Mouse (Mus musculus) retina, postnatal 7 days (tissue): ENCODE measurements at regions not wholly inside any gene's neighbourhood (a gene's known extent, or its start where the extent isn't known, plus 50 kb on each side); places are given as distances from the start of the nearest gene placed in this dataset.
"Not testable (repeated sequence)": the region's sequence is repeated elsewhere in the genome, so short reads cannot be mapped to it uniquely, and the experiment has no call there.

Experiments used
- DNase-seq: peaks from one replicate; pipeline ENCODE4 v3.0.0-alpha.2; 2012; ENCODE audit warnings: low read depth, low spot score

DNA sequence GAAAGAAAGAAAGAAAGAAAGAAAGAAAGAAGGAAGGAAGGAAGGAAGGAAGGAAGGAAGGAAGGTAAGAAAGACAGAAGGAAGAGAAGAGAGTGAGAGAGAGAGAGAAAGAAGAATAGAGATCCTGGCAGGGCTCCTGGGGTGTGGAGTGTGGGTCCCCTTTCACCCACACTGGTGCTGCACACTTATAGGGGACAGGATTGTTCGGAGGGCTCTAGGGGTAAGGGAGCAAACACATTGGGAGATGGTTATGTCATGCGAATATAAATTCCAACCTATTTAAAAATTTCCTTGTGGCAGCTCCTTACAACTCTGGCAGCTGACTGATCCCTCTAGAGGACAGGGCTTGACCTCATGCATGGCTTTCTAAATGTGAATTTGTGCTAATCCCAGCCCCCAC lies 286.5 kb downstream of the Fgf9 start:
- DNase-seq: no peak

DNA sequence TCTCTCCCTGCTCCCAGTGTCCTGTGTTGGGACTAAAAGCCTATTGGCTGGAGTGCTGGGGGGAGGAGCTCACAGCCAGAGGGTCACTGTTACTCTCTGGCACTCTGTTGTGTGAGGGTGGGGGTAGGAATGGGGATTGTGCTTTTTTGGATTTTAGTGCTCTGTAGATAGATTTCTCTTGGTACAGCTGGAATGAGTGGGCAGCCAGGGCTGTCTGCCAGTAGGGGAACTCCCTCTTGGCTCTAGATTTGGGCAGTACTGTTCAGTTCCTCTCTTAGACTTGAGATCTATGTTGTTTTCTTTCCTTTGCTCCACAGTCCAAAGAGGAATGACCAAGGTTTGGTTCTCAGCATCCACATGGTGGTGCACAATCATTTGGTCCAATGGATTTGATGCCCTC lies 282.6 kb downstream of the Fgf9 start:
- DNase-seq: no peak

DNA sequence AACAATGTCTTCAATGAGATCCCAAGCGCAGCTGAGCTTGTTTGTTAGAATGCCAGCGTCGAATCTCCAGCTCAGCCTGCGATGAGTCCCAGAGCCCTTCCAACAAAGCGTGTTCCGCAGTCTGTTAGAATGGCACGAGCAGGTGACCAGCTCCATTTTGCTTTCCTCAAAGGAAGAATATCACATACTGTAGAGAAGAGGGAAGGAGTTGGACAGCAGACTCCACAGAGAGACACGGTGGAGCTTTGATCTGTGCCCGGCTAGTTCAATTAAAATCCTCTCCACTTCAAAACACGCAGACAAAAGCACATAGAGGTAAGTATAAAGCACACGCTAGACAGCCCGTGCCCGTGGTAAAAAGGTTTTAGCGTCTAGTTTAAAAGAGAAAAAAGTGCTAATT lies 265.8 kb downstream of the Fgf9 start:
- no peak for DNase-seq

DNA sequence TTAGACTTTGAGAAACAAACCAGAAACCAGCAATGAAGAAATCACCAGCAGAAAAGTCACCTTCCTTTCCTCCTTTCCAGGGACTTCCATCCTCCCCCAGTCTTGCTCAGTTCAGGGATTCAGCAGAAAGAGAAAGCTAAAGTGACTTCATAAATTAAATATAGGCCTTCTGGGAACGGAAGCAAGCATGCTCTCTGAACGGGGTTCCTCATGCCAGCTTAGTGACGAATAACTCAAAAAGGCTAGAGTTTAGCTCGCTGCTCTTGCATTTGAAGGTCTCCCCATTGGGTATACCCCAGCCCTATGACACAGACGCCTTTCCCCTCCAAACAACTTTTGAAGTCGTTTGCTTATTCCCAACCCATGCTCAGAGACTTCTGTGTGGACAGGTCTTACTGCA lies 252.8 kb downstream of the Fgf9 start:
- no peak for DNase-seq

DNA sequence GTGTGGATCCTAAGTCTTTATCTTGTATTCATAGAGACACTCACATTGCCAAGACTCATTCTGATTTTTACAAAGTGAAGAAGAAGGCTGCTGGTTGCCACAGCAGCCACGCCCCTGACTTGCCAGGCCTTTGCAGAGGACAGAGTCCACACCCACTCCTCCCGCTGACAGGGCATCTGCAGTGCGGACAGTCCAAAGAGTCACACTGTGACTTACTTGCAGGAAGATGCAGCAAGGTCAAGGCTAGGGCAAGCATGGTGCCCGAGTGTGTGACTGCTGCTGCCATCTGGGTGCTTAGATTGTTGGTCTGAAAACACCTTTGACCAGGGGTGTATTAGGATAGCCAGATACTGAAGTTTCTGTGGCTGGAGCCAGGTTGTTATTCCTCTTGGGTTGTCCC lies 252.1 kb downstream of the Fgf9 start:
- DNase-seq: no peak

DNA sequence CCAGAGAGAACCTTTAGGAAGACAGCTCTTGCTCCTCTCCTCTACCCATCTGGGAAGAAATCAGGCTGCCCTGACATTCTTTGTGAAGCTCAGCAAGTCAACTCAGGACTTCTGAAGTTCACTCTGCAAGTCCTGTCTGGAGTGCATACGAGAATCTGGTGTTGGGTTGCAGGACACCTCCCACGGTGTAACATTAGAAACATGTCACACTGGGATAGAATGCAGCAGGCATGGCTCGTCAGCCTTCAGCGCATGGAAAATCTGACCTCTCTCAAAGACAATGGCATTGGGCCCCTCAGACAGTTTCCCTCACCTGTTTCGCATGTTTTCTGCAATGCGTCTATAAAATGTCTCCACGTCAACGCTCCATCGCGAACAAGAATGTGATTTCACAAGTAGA lies 251.5 kb downstream of the Fgf9 start:
- DNase-seq: no peak

DNA sequence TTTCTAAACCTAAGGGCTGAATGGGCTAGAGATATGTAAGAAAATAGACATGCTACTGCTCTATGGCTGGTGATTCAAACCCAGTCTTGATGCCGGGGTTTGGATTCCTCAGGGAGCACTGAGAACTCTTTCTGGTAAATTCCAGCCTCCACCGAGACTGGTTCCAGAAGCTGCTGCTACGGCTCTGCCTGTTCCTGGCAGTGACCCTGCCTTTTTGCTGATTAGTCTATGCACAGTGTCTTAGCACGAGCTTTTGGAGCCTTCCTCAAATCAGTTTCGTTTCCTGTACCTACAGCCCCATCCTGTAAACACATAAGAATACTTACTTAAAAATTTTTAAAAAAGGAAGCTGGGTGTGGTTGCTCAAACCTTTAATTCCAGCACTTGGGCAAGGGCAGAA lies 250.9 kb downstream of the Fgf9 start:
- DNase-seq: no peak

DNA sequence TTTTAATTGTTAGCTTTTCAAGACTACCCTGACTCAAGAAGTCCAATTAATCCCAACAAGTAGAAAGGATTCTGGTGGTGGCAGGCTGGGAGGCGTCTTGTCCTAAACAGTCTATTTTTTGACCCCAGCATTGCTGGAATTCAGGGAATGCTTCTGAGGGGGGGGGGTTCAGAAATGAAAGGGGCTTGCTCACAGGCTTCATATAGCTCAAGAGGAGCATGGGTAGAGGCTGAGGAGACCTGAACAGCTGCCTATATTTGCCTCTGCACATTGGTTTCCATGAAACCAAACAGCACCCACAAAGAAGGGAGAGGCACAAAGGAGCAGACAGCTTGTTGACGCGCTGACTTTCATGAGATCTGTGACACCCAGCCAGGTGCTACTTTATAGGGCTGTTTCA lies 247.3 kb downstream of the Fgf9 start:
- no peak for DNase-seq

DNA sequence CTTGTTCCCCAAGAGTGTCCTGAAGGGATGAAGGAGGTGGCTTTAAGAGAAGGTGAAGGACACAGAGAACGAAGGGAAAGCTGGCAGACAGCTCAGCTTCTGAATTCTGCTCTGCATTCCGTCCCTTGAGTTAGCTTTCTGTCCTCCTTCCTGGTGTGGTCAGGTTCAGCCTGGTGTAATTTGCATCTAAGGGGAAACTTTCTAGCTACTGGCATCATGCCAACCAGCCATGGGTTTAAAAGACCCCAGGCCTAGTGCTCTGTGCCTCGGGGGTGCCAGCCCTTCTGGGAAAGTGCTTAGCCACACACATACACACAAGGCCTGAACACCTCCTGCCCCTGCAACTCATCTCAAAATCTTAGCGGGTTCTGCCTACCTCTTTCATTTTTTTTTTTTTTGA lies 246.9 kb downstream of the Fgf9 start:
- DNase-seq: no peak

DNA sequence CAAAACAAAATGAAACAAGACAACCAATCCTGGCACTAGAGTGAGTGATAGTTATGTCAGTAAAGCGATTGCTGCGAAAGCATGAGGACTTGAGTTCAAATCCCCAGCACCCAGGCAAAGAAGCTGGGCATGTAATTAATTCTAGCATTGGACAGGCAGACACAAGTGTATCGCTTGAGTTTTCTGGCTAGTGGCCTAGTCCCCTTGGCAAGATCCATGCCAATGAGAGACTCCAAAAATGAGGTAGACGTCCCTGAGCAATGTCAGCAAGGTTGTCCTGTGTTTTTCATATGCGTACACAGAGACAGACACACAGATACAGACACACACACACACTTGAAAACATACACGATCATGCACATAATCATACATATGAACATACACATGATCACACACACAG lies 237.3 kb downstream of the Fgf9 start:
- DNase-seq: no peak

DNA sequence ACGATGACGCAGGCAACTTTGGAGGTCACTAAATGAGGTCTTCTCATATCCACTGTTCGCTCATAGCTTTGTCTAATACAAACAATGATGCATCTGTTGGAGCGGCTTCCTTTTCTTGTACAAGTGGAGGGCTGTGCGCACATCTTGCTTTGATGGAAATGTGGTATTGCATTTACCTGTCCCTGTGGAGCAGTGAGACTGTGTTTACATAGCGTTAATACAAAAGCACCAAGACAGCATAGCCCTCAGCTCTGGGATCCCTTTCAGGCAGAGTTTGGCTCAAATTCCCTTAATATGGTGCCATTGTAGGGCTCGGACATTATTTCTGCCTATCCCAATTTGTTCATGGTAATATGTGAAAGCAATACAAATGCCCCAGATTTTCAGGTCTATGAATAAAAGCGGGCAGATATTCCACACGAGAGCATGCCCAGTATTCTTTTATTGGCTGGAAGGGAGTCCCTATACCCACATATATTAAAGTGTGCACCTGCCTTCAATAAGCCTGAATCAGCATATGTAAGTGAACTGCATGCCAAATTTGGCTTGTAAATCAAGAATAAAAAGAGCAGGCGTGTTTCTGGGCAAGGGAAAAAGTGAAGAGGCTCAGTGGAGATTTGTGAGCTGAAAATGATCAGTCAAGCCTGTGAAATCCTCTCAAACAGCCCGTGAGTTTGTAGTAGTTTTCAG lies 236.6 kb downstream of the Fgf9 start:
- no peak for DNase-seq

DNA sequence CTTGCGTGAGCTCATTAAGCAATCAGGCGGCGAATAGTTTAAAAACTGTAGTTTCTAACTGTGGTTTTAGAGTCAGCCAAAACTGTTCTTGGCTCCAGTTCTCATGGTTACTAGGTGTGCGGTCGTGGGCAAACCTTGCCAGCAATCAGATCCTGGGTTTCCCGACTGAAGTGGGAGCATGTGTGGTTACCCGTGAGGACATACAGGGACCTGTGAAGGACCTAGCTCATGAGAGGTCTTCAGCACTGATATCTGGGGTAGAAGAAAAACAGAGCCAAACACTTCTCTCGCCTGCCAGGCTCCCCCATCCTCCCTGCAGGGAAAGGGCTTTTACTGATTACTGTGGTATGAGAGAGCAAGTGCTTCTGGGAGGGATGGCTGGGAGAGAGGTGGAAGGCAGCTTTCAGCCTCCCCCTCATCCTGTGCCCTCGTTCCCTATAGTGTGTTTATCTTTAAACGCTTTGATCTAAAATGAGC lies 230.1 kb downstream of the Fgf9 start:
- DNase-seq: no peak

DNA sequence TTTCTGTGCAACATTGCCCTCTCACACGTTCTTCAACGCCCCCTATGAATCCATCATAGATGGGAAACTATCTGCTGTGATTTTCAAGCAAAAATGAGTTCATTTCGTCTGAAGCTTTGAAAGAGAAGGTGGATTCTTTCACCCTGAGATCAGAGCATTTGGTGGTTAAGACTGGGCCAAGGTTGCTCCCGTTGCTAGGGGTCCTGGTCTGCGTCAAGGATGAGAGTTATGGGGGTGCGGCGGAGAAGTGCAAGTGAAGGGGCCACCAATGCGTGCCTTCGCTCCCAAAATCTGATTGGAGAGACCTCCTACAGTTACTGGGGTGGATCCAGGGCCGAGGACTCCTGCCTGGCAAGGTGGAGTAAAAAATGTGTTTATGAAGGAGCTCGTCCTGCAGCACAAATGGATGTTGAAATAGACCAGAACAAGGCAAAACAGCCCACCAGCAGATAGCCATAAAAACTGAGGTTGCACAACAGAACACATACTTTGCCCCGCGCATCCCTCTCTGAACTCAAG lies 215.7 kb downstream of the Fgf9 start:
- no peak for DNase-seq

DNA sequence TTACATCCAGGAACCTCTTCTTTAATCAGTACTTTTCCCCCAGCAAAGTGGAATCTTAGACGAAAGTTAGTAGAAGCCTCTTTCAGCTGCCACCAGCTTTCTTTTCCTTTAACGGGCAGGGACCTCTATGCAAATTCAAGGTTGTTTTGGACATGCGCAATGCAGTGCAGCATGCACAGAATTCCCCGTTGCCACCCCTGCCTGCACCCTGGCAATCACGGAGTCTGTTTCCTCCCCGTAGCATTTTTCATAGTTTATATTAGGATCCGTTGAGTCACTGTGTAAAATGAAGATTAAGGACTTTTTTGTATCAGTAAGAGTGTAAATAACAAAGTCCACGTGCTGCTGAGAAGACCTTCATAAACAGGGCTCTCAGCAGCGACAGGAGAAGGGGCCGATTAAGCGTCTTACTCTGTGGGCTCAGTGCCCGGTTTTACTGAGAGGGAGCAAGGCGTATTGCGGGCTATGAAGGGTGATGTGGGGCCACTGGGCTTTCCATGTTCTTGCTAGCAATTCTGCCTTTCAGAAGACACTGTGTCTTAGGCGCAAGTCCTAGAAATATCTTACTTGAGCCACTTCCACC lies 212.5 kb downstream of the Fgf9 start:
- no peak for DNase-seq

DNA sequence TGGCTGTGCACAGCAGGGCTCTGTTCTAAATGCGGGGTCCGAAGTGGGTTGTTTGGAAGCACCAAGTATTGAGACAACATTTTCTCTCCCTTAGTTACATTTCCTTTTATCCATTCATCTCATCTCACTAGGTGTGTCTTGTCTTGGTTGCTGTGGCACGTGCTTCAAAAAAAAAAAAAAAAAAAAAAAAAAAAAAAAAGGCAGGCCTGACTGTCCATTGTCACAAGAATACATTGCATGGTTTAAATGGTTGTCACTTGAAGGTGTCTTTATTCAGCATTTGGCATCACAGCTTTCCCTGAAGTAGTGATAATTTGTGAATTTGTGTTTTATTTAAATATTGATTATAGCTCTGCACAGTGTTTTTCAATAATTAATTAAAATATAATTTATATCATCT lies 211.9 kb downstream of the Fgf9 start:
- DNase-seq: no peak

DNA sequence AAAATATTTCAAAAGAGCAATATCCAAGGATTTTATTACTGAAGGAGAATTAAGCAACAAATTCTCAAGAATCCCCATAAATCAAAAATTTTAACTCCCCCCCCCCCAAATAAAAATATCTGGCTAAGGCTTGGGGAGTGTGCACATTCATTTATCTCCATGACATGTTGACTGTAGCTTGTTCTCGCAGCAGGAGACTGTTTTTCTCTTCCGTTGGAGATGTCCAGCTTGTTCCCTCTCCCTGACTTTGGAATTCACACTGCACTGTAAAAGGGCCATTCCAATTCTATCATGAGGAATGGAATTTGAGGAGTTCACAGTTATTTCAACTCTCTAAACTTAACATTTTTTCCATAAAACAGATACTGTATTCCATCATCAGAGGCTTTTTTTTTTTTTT lies 204.1 kb downstream of the Fgf9 start:
- not testable (repeated sequence) for DNase-seq

DNA sequence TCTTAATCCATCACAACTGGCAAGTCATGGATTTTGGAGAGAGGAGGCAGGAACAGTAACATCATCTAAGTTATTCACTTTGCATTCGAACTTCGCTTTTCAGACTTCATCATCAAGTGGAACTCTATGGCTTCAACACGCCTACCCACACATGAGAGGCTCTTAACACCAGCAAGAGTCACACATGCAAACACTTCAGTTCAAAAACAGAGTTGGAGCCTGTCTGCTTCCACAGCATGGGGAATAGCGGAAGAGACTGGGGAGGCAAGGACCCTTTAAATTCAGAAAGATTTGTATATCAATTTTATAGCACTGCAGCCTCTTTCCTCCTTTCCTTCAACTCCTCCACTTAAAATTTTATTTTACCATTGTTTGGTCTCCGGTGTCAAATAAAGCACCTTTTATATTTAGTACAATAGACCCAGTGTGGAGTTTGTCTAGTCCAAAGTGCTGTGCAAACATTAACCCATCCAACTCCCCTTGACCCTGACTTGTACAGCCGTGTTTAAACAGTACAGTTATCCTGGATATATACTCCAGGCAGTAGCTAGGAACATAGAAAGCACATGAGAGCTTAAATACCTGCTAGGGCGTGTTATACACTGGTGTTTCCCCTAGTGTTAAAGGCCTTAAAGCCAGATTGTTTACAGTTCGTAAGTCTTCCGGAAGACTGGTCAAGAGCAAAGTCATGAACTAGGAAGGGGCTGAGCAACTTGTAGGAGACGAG lies 203.5 kb downstream of the Fgf9 start:
- DNase-seq: no peak

DNA sequence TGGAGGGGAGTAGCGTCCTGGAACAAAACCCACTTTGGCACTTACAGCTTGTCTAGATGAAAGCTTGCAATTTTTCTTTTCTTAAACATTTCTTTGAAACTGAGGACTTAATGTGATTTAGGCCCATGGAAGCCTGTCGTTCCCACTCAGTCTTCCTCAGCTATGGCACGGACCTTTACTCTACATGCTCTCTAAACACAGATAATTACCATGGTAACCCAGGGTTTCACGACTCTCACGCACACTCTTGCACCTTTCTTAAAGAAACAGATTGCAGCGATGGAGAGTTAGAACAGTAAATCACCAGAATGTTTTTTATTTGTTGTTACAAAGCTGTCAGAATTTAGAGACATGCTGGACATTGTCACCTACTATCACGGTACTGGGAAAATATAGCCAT lies 195.0 kb downstream of the Fgf9 start:
- DNase-seq: no peak

DNA sequence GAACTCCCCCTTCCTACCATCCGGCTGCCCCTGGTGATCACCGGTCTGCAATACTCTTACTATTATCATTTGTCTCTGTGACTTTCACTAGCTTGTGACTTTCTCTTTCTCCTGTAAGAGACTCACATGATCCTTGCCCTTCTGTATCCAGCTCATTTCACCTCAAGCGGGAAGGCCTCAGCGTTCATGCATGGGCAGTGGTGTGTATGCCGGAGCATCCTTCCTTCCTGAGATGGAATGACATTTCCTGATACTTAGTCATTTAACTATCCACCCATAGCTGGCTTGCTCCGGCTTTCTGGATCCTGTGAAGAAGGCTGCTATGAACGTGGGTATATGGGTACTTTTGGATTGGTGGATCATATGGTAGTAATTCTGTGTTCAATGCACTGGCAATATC lies 194.1 kb downstream of the Fgf9 start:
- no peak for DNase-seq

DNA sequence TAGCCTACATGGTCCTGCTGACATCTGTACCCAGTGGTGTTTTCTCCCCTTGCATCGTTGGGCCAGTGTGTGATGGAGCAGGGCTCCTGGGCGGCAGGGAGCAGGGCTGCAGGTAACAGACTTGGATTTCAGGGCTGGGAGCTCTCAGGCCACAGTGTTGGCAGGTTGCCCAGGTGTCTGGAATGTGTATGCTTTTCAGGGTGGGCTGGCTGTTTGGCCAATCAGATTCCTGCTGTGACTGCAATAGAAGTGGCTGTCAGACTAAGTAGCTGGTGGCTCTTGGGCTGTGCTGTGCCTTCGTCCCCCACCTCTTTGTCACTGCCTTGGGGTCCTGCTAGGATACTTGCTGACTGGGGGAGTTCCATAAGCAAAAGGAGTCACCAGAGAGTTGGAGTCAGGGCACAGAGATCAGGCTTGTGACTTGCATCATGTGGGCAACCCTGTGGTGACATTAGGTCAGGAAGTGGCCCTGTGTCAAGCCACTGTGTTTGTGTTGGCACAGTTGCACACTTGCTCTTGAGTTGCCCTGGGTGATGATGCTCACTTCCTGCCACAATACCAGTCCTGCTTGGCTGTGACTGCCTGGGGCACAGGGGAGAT lies 183.1 kb downstream of the Fgf9 start:
- DNase-seq: no peak

DNA sequence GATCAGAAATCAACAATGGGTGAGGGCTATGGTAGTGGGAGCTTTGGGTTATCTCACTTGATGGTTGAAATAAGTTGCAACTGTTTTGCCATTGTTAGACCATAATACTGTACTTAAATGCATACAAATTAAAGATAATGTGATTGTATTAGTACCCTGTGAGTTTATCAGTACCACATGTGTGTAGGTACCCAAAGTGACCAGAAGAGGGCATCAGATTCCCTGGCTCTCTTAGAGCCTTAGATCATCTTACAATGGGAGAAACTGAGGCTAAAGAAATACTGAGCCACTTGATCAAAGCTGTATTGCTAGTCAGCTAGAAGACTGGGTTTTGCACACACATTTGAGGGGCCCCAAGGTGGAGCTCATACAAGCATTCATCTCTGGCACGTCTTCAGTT lies 155.5 kb downstream of the Fgf9 start:
- no peak for DNase-seq

DNA sequence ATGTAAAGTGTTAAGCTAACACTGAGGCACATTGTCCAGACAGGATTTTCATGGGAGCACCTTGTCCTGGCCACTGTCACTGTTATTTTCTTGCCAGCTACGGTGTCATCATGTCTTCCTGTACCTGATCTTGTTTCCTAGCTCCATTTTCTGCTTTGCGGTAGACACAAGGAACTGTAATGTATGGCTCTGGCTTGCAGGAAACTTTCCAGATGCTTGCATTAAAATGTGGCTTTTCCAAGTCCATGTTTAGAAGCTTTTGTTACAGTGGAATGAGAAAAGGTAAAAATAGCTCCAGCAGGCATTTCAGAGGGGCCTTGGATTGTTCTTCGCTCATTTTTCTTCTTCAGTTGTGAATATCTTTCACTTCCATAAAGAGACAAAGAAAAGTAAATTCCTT lies 154.1 kb downstream of the Fgf9 start:
- DNase-seq: no peak

DNA sequence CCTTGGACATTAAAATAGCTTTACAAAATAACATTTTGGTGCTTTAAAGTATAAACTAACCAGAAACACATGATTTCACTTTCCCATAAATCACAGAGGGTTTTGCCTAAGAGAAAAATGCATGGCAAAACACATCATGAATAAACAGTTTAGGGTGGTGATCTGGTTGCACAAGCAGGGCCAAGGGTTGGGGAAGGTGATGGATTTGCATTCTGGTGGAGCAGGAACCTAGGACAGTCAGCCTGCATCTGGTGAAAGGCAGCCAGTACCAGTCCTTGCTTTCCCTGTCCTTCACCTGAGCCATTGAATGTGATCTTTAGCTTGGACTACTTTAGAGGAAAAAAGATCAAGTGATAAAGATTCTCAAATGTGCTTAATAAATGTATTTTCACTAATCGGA lies 138.1 kb downstream of the Fgf9 start:
- DNase-seq: no peak
